Mouse (Mus musculus): Measurements from ENCODE around the gene Gng12.

DNA sequence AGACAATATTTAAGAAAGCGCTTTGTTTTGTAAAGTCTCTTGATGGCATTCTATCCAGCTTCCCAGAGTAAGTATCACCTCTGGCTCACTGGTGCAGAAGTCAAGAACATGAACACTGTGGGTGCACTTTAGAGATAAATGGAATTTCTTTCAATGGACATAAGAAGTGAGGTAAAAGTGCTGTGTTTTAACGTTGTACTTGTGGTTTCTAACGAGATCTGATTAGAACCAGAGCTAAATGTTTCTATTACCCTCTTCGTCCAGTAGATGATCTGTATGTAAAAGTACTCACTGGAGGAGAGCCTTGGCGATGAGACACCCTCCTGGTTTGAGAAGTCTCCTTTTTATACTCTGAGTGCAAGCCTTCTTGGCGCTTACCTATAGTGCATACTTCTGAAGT is 92.8 kb downstream of the Gng12 start:
- TF ChIP-seq CTCF (IDR thresholded peaks at IDR 0.05; ENCODE audit: borderline replicate concordance, insufficient read depth, low read length) (no peak), POLR2A (IDR thresholded peaks at IDR 0.05; ENCODE audit: low read depth, low read length) (no peak)
